Comparison of ENCODE assay signal across 19 mouse cellular contexts in the genomic region with DNA sequence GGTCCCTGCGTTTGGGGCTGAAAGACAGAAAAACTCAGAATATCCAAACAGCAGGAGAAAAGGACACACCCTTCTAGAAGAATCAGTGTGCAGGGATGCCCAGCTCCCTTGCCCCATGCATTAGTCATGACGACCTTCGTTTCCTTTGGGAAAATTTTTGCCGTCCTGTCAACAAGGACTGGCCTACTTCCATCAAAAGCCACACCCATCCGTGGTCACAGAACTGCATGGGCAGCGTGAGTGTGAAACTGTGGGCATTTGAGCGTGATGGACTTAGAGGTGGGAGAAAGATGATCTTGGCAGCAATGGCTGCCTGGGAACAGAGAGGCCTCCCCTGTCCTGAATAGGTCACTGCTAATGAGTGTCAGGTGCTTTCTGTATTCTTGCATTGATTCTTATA. TPM values are rescaled to one million over a fixed set of nuclear protein-coding genes. Genes with fewer than 3 reads are reported as not detected.
"Had no signal": no experiment of that assay in that cellular context is flagged by ENCODE, and none has a peak within 500 bp of the region (broad histone marks: within the 10 kb centered on the region; RNA-seq: fewer than 3 reads in every experiment).

No protein-coding gene starts in this region.

- DNase-seq: lung, adult 18-20 months; lung, embryonic 14.5 days; lung, postnatal 10 days; midbrain, embryonic 14.5 days; right cerebral cortex, adult 18-20 months; right cerebral cortex, postnatal 25 days; right cerebral cortex, postnatal 4 days; spleen, adult 18-20 months; thymus, adult 18-20 months; thymus, postnatal 14 days; thymus, postnatal 36 days had no signal

- ATAC-seq: midbrain, embryonic 16.5 days had no signal

- H3K27me3 ChIP-seq: midbrain, embryonic 12.5 days; neural tube, embryonic 13.5 days; neural tube, embryonic 15.5 days had no signal

- H3K9me3 ChIP-seq: midbrain, embryonic 10.5 days; midbrain, embryonic 12.5 days; neural tube, embryonic 13.5 days; neural tube, embryonic 15.5 days had no signal

- H3K4me1 ChIP-seq: midbrain, embryonic 10.5 days; midbrain, embryonic 12.5 days; neural tube, embryonic 13.5 days; neural tube, embryonic 15.5 days had no signal

- H3K36me3 ChIP-seq: midbrain, embryonic 10.5 days; midbrain, embryonic 12.5 days; neural tube, embryonic 13.5 days; neural tube, embryonic 15.5 days had no signal

- H3K9ac ChIP-seq: lung, embryonic 14.5 days; midbrain, embryonic 12.5 days; neural tube, embryonic 13.5 days; neural tube, embryonic 15.5 days had no signal

- H3K4me3 ChIP-seq: midbrain, embryonic 10.5 days; midbrain, embryonic 12.5 days; myocyte; neural tube, embryonic 13.5 days; neural tube, embryonic 15.5 days had no signal

- H3K4me2 ChIP-seq: lung, embryonic 14.5 days; midbrain, embryonic 12.5 days; neural tube, embryonic 13.5 days; neural tube, embryonic 15.5 days had no signal

- H3K27ac ChIP-seq: midbrain, embryonic 10.5 days; midbrain, embryonic 12.5 days; neural tube, embryonic 13.5 days; neural tube, embryonic 15.5 days had no signal

RNA-seq across cellular contexts. Expression of a gene that starts 9.3 kb away (rescaled TPM):
- total RNA-seq: megakaryocyte, adult 5-6 weeks; megakaryocyte-erythroid progenitor cell, adult 5-6 weeks had no signal

RNA-seq across cellular contexts. Expression of a gene that starts 20.8 kb away (rescaled TPM):
- total RNA-seq: megakaryocyte-erythroid progenitor cell, adult 5-6 weeks had no signal
- polyA plus RNA-seq: myocyte had no signal
